ENCODE assay signal across 9 mouse cellular contexts in the genomic region with DNA sequence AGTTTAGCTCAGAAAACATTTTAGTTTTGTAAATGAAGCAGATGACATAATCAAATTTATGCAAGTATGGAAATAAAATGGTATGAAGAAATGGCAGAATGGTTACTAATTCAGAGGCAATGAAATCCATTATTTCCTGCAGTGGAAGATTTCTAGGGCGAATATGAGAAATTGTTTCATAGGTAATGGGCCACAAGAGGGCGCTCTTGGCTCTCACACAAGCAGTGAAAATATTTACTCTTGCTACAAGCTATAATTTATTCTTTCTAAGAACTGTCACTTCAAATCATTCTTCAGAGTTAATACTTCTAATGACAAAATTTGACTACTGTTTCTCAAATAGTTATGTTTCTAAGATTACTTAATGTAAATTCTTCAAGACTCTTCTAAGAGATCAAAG.
A peak's percentile ranks its signal among the peaks of the same experiment; 100 is the strongest.
DNase-seq lines count a peak whose midpoint lies in the region; ATAC-seq and TF ChIP-seq lines count a peak whose summit lies in the region.
"Had no signal": no experiment of that assay in that cellular context is flagged by ENCODE, and none has a peak within 500 bp of the region (broad histone marks: within the 10 kb centered on the region; RNA-seq: fewer than 3 reads in every experiment).

No protein-coding gene starts in this region.

- no peaks in the 10 kb centered on the region for H3K9me3 ChIP-seq in E14TG2a.4 (ENCODE audit: low read length)
- no peaks in the 10 kb centered on the region for H3K9me3 ChIP-seq in embryonic facial prominence, embryonic 14.5 days (ENCODE audit: control insufficient read depth, low read length)
- H3K9me3 ChIP-seq: limb, embryonic 12.5 days had no signal

- H3K4me2 ChIP-seq in embryonic facial prominence, embryonic 14.5 days (ENCODE audit: low read depth, low read length) = no peak overlapping the region
- H3K4me2 ChIP-seq: limb, embryonic 12.5 days had no signal

- 5% methylated on average over 2 of the region's 2 CpGs for WGBS in embryonic facial prominence, embryonic 14.5 days

- no peaks in the 10 kb centered on the region for H3K27me3 ChIP-seq in E14TG2a.4 (ENCODE audit: insufficient read depth, low read length)
- H3K27me3 ChIP-seq in embryonic facial prominence, embryonic 14.5 days (replicated peaks; ENCODE audit: control insufficient read depth, insufficient read depth, low read length) = no peaks in the 10 kb centered on the region
- H3K27me3 ChIP-seq: limb, embryonic 12.5 days had no signal

- peak; percentile 52 to 65 for DNase-seq in heart, postnatal 14 days
- DNase-seq in heart, postnatal 25 days (ENCODE audit: low spot score) = no peak
- DNase-seq in adrenal gland, postnatal 14 days = peak; percentile 71
- peak; percentile 75 for DNase-seq in embryonic facial prominence, embryonic 14.5 days (ENCODE audit: low spot score)
- DNase-seq in layer of hippocampus, postnatal 36 days = peak; percentile 29 to 50
- peak; percentile 88 for DNase-seq in retina, embryonic 14.5 days (ENCODE audit: low spot score)
- DNase-seq in yolk sac, embryonic 10.5 days (ENCODE audit: low spot score) = no peak

- no peak for ATAC-seq in embryonic facial prominence, embryonic 14.5 days (ENCODE audit: low read depth)

- H3K4me1 ChIP-seq in E14TG2a.4 (replicated peaks; ENCODE audit: low read depth, low read length) = 0 out of 2 replicates have a peak, but pooled peaks cover 3% of the 10 kb centered on the region
- no peaks in the 10 kb centered on the region for H3K4me1 ChIP-seq in embryonic facial prominence, embryonic 14.5 days (ENCODE audit: control insufficient read depth, insufficient read depth, low read length)
- H3K4me1 ChIP-seq: limb, embryonic 12.5 days had no signal

- peak; percentile 44 for TF ChIP-seq CTCF in E14TG2a.4 (conservative IDR thresholded peaks at IDR 0.05; ENCODE audit: low read length)

- no peak overlapping the region for H3K9ac ChIP-seq in embryonic facial prominence, embryonic 14.5 days (ENCODE audit: low read depth, low read length)
- H3K9ac ChIP-seq: limb, embryonic 12.5 days had no signal

- H3K4me3 ChIP-seq in E14TG2a.4 (replicated peaks; ENCODE audit: low read length) = no peak overlapping the region
- no peak overlapping the region for H3K4me3 ChIP-seq in embryonic facial prominence, embryonic 14.5 days (ENCODE audit: low read depth, low read length)
- H3K4me3 ChIP-seq: limb, embryonic 12.5 days had no signal

- no peaks in the 10 kb centered on the region for H3K36me3 ChIP-seq in E14TG2a.4 (ENCODE audit: insufficient read depth, low read length)
- H3K36me3 ChIP-seq in embryonic facial prominence, embryonic 14.5 days (ENCODE audit: control insufficient read depth, insufficient read depth, low read length) = no peaks in the 10 kb centered on the region
- H3K36me3 ChIP-seq: limb, embryonic 12.5 days had no signal

- intact Hi-C loops in heart, postnatal 14 days (cut with DNase I) = loop anchor here (2.0 kb wide), 1 partner anchor 95 kb away; no protein-coding TSS in a partner anchor
- intact Hi-C loops in heart, postnatal 25 days (cut with DNase I) = loop anchor here (1.0 kb wide), 1 partner anchor 99 kb away; no protein-coding TSS in a partner anchor

- no peak overlapping the region for H3K27ac ChIP-seq in embryonic facial prominence, embryonic 14.5 days (replicated peaks; ENCODE audit: low read depth, low read length)
- H3K27ac ChIP-seq: limb, embryonic 12.5 days had no signal

Comparison
In these comparisons a context has a peak if more than half of its experiments do, and no peak if none do; other contexts are left out.
1. DNase-seq: peak in heart, postnatal 14 days (2 of 2), adrenal gland, postnatal 14 days (single experiment), embryonic facial prominence, embryonic 14.5 days (single experiment), layer of hippocampus, postnatal 36 days (2 of 2) and retina, embryonic 14.5 days (single experiment); none in heart, postnatal 25 days (single experiment) and yolk sac, embryonic 10.5 days (single experiment).